Mouse (Mus musculus) right cerebral cortex, adult 2 months (tissue): ENCODE measurements around the gene Zfp764.
"Not testable (repeated sequence)": the region's sequence is repeated elsewhere in the genome, so short reads cannot be mapped to it uniquely, and the experiment has no call there.

Experiments
- DNase-seq, 2 experiments: peaks; one replicate each; pipeline ENCODE4 v3.0.0; 2021 to 2022; ENCODE audit warnings: low spot score in 2 of 2

The Zfp764 gene

DNA sequence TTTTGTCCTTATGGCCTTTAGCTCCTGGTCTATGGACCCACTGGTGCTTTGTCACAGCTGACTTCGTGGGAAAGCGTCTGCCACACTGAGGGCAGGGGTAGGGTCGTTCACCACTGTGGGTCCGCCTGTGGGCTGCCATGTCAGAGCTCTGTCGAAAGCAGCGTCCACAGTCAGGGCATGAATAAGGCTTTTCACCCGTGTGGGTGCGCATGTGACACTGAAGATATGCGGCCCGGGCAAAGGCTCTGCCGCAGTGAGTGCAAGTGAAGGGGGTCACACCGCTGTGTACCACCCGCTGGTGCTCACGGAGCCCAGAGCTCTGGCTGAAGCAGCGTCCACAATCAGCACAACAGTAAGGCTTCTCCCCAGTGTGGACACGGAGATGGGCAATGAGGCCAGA, 15.1 kb downstream of the Zfp764 start:
- no peak for DNase-seq

DNA sequence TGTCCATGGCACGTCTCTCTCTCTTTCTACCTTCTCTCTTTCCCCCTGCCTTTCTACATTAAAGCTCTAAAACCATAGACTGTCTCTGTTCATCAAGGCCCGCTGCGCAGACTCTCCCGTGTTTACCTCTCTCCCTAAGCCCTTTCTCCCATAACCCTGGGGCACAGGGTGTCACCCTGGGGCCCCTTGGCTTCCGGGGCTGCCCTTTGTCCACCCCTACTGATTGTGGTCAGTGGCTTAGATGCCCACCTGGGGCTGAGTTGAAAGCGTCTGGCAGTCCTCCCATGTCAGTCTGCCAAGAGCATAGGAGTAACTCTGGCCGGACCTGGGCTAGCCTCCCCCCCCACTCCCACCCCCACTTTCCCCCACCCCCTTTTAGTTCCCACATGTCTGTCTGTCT, 16.3 kb downstream of the Zfp764 start:
- no peak for DNase-seq

- DNase-seq, result not testable (repeated sequence)
Measured at GRCm38 (mm10) chr7:127388201-127388600, 18.4 kb downstream of the Zfp764 start.

GRCm38 (mm10) chr7:127386641-127387392, 19.8 kb downstream of the Zfp764 start, which contains the start of gene 9130019O22Rik:
Gene 9130019O22Rik (minus strand): TSS chr7:127387166.
- peak; percentile 94 to 95 for DNase-seq

DNA sequence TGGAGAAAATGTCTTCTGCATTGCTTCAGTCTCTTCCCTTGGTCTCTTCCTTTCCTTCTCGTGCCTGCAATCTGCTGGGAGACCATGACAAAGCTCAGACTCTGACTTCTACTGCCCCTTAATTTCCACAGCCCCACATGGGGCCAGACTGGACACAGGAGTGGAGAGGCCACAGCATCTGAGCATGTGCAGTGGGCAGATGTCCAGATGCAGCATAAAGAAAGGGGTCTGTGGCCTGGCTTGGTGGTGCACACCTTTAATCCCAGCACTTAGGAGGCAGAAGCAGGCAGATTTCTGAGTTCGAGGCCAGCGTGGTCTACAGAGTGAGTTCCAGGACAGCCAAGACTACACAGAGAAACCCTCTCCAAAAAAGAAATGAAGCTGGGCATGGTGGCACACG, 21.1 kb downstream of the Zfp764 start:
- DNase-seq, result not testable (repeated sequence)

GRCm38 (mm10) chr7:127378310-127378921, 28.2 kb downstream of the Zfp764 start:
- no peak for DNase-seq

GRCm38 (mm10) chr7:127375271-127376245, 31.1 kb downstream of the Zfp764 start, which contains the start of gene Zfp747:
Gene Zfp747 (minus strand): TSS chr7:127376050.
- peak; percentile 95 to 96 for DNase-seq

DNA sequence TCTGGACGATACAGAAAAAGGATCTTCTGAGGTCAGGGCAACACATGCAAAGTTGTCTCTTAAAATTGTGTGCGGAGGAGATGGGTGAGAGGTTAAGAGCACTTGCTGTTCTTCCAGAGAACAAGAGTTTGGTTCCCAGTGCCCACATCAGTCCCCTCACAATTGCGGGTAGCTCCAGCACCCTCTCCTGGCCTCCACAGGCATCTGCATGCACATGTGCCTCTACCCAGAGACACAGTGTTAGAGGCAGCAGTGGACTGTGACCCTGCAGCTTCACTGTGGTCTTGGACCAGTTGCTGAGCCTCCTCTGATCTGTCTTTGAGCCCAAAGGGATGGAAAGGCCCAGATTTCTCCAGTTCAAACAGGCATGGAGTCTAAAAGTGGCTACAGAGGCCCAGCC, 34.8 kb downstream of the Zfp764 start:
- not testable (repeated sequence) for DNase-seq

DNA sequence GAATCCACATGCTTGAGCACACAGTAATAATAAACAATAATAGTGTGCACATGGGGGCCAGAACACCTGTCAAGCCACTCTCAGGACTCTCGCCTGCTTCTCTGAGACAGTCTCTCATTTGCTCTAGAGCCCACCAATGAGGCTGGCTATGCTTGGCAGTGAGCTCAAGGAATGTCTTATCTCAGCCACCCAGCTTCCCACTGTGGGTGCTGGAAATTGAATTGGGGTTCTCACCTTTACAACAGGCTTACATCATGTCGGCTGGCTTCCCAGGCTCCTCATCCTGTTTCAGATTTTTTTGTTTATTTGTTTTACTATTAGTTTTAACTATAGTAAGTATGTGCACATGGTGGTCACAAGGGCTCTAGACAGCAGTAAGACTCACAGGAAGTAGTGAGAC, 35.4 kb downstream of the Zfp764 start:
- no peak for DNase-seq

DNA sequence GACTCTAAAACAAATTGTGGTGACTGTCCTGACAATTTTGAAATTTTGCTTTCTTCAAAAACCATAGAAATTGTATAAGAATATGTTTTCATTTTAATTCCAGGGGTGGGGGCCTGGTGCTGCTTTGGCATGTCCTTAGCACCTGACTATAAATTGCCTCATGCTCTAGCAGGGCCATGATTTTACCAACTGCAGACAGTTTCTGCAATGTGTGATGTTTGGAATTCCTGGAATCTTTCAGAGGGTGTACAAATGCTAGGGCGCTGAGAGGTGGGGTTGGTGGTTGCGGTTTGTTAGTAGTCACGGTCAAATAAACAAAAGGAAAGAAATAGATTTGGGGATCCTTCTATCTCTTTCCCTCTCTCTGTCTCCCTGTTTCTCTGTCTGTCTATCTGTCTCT, 40.4 kb downstream of the Zfp764 start:
- DNase-seq, result no peak

DNA sequence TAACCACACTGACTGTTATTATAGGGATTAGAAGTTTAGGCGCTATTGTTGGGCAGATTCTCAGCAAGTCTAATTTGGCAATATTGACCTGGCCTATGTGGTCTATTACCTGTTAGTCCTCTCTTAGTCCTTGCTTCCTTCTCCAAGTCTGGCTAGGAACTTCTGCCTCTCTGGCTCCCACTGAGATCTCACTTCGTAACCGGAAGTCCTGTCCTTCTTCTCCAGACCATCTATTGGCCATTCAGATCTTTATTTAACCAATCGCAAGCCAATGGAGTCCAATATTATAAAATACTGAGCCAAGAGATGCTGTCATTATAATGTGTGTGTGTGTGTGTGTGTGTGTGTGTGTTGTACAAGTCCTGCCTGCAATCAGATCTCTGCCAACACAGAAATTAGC, 42.5 kb downstream of the Zfp764 start:
- no peak for DNase-seq

DNA sequence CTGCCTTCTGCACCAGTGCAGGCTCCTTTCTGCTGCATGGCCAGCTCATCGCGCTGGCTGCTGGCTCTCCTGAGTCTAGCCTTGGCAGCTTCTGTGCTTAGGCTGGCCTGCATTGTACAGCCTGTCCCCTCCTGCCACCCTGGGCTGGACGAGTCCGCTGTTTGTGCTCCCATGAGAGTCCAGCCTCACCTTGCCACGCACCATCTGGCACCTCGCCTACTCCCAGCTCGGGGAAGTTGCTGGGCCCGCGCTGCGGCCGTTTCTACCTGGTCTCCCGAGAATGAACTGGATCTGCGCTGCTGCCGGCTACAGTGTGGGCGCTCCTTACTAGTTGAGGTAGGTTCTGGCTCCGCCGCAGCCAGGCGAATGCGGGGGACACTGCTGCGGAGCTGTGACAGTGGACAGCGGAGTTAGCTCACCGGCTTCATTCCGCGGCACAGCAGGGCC, 43.1 kb downstream of the Zfp764 start:
- peak in 1 of 2 experiments; percentile 33 for DNase-seq

- not testable (repeated sequence) for DNase-seq
Measured at GRCm38 (mm10) chr7:127362418-127362817, 44.2 kb downstream of the Zfp764 start.

- no peak for DNase-seq
Measured at GRCm38 (mm10) chr7:127361449-127361848, 45.2 kb downstream of the Zfp764 start.

GRCm38 (mm10) chr7:127360265-127360664, 46.4 kb downstream of the Zfp764 start:
- no peak for DNase-seq

DNA sequence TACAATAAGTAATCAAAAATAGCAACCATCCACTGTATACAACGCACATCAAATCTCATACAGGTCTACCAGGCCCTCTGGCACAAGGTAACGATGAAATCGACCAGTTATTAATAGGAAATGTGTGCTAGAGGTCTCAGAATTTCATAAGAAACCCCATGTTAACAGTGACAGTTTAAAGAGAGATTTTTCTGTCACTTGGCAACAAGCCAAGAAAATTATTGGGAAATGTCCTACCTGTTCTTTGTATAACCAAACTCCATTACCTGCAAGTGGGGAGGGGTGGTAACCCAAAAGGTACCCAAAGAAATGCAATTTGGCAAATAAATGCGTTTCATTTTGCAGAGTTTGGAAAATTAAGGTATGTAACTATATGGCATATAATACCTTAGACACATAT, 48.1 kb downstream of the Zfp764 start:
- DNase-seq, result no peak

DNA sequence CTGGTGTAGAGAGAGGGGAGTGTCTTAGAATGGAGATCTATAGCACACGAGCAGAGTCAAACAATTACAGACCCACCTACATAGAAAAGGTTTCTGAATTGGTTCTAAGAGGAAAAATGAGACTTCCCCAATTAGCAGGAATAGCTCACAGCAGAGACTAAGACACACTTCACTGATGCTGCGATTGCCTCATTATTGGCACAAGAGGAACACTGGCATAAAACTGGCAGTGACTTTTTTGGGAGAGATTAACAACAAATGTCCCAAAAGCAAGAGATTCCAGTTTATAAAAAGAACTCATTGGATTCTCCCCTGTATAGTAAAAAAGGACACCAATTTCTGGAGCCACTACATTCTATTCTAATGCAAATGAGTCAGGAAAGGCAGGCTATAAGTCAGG, 48.8 kb downstream of the Zfp764 start:
- no peak for DNase-seq

GRCm38 (mm10) chr7:127355796-127356195, 50.8 kb downstream of the Zfp764 start:
- DNase-seq, result no peak
